Mouse (Mus musculus): Measurements from ENCODE around the gene Pitpnm1.
"Not testable (repeated sequence)": the region's sequence is repeated elsewhere in the genome, so short reads cannot be mapped to it uniquely, and the experiment has no call there.

- not testable (repeated sequence) for TF ChIP-seq POLR2A (IDR thresholded peaks at IDR 0.05; ENCODE audit: borderline replicate concordance, low read depth, low read length); CTCF (IDR thresholded peaks at IDR 0.05; ENCODE audit: low read depth, low read length)
Observed at GRCm38 (mm10) chr19:4064501-4064900, 35.3 kb upstream of the Pitpnm1 start.

Measured in bone marrow macrophage, adult 2 months (primary cell).